Mouse (Mus musculus): ENCODE results near the gene Slc13a4. TPM values are rescaled to one million over a fixed set of nuclear protein-coding genes. Genes with fewer than 3 reads are reported as not detected.

Gene Slc13a4
- polyA plus RNA-seq, 1 experiment from 2014 or later, result 0.41 TPM

- Histone ChIP-seq H3K9me3 (ENCODE audit: low read length) (no peaks in the 10 kb centered on the region), H3K9ac (replicated peaks; ENCODE audit: low read length) (no peak overlapping the region), H3K4me3 (ENCODE audit: low read length) (no peak overlapping the region), H3K36me3 (ENCODE audit: insufficient read depth, low read length) (no peaks in the 10 kb centered on the region), H3K27ac (ENCODE audit: low read length) (peak overlapping the region; percentile 67), H3K4me1 (ENCODE audit: insufficient read depth, low read length) (peaks cover 9% of the 10 kb centered on the region), H3K4me2 (replicated peaks; ENCODE audit: low read depth, low read length) (no peak overlapping the region), H3K27me3 (ENCODE audit: insufficient read depth, low read length) (no peaks in the 10 kb centered on the region)
- WGBS, result 56% methylated on average over 7 of the region's 7 CpGs
- 0 out of 2 replicates have a peak, but pooled peaks have one; percentile 9 for ATAC-seq (ENCODE audit: low FRiP score, low TSS enrichment)
Measured at GRCm38 (mm10) chr6:35288920-35289319, 19.0 kb downstream of the Slc13a4 start.

- no peak overlapping the region for H3K4me3 ChIP-seq (ENCODE audit: low read length)
- H3K9ac ChIP-seq (replicated peaks; ENCODE audit: low read length), result no peak overlapping the region
- peaks cover 9% of the 10 kb centered on the region for H3K4me1 ChIP-seq (ENCODE audit: insufficient read depth, low read length)
- peak; percentile 77 for ATAC-seq (ENCODE audit: low FRiP score, low TSS enrichment)
- 51% methylated on average over 11 of the region's 11 CpGs for WGBS
- no peak overlapping the region for H3K4me2 ChIP-seq (replicated peaks; ENCODE audit: low read depth, low read length)
- peak overlapping the region; percentile 67 for H3K27ac ChIP-seq (ENCODE audit: low read length)
- no peaks in the 10 kb centered on the region for H3K9me3 ChIP-seq (ENCODE audit: low read length)
- no peaks in the 10 kb centered on the region for H3K36me3 ChIP-seq (ENCODE audit: insufficient read depth, low read length)
- no peaks in the 10 kb centered on the region for H3K27me3 ChIP-seq (ENCODE audit: insufficient read depth, low read length)
Measured at GRCm38 (mm10) chr6:35288114-35288761, 19.7 kb downstream of the Slc13a4 start.

- no peak for ATAC-seq (ENCODE audit: low FRiP score, low TSS enrichment)
- H3K27me3 ChIP-seq (ENCODE audit: insufficient read depth, low read length), result no peaks in the 10 kb centered on the region
- H3K27ac ChIP-seq (ENCODE audit: low read length), result no peak overlapping the region
- H3K36me3 ChIP-seq (ENCODE audit: insufficient read depth, low read length), result no peaks in the 10 kb centered on the region
- WGBS, result 75% methylated on average over 10 of the region's 10 CpGs
- no peaks in the 10 kb centered on the region for H3K4me1 ChIP-seq (ENCODE audit: insufficient read depth, low read length)
- no peak overlapping the region for H3K4me2 ChIP-seq (replicated peaks; ENCODE audit: low read depth, low read length)
- no peak overlapping the region for H3K4me3 ChIP-seq (ENCODE audit: low read length)
- no peak overlapping the region for H3K9ac ChIP-seq (replicated peaks; ENCODE audit: low read length)
- no peaks in the 10 kb centered on the region for H3K9me3 ChIP-seq (ENCODE audit: low read length)
Measured at GRCm38 (mm10) chr6:35279306-35279705, 28.6 kb downstream of the Slc13a4 start.

GRCm38 (mm10) chr6:35277903-35278587 is 29.9 kb downstream of the Slc13a4 start:
- Histone ChIP-seq H3K4me1 (ENCODE audit: insufficient read depth, low read length) (no peaks in the 10 kb centered on the region; the same call in 1 of the 2 replicates), H3K4me2 (replicated peaks; ENCODE audit: low read depth, low read length) (no peak overlapping the region), H3K9ac (replicated peaks; ENCODE audit: low read length) (no peak overlapping the region), H3K36me3 (ENCODE audit: insufficient read depth, low read length) (no peaks in the 10 kb centered on the region), H3K9me3 (ENCODE audit: low read length) (no peaks in the 10 kb centered on the region), H3K4me3 (ENCODE audit: low read length) (no peak overlapping the region), H3K27ac (ENCODE audit: low read length) (no peak overlapping the region), H3K27me3 (ENCODE audit: insufficient read depth, low read length) (no peaks in the 10 kb centered on the region)
- no peak for ATAC-seq (ENCODE audit: low FRiP score, low TSS enrichment)
- WGBS, result 48% methylated on average over 10 of the region's 10 CpGs

GRCm38 (mm10) chr6:35273391-35274082 is 34.4 kb downstream of the Slc13a4 start:
- 32% methylated on average over 11 of the region's 11 CpGs for WGBS
- Histone ChIP-seq H3K9me3 (ENCODE audit: low read length) (peaks cover 3% of the 10 kb centered on the region; the same call in 1 of the 2 replicates), H3K36me3 (ENCODE audit: insufficient read depth, low read length) (no peaks in the 10 kb centered on the region), H3K9ac (replicated peaks; ENCODE audit: low read length) (no peak overlapping the region), H3K27me3 (ENCODE audit: insufficient read depth, low read length) (no peaks in the 10 kb centered on the region), H3K27ac (ENCODE audit: low read length) (no peak overlapping the region; the same call in 1 of the 2 replicates), H3K4me3 (ENCODE audit: low read length) (no peak overlapping the region), H3K4me1 (ENCODE audit: insufficient read depth, low read length) (no peaks in the 10 kb centered on the region; the same call in 1 of the 2 replicates), H3K4me2 (replicated peaks; ENCODE audit: low read depth, low read length) (no peak overlapping the region)
- ATAC-seq (ENCODE audit: low FRiP score, low TSS enrichment), result peak; percentile 83

GRCm38 (mm10) chr6:35271868-35272765 is 35.8 kb downstream of the Slc13a4 start:
- no peaks in the 10 kb centered on the region for H3K27me3 ChIP-seq (ENCODE audit: insufficient read depth, low read length)
- H3K9ac ChIP-seq (replicated peaks; ENCODE audit: low read length), result no peak overlapping the region
- H3K4me1 ChIP-seq (ENCODE audit: insufficient read depth, low read length), result no peaks in the 10 kb centered on the region; the same call in 1 of the 2 replicates
- no peak overlapping the region for H3K4me3 ChIP-seq (ENCODE audit: low read length)
- 65% methylated on average over 20 of the region's 20 CpGs for WGBS
- H3K9me3 ChIP-seq (ENCODE audit: low read length), result peaks cover 3% of the 10 kb centered on the region; the same call in 1 of the 2 replicates
- peak; percentile 66 for ATAC-seq (ENCODE audit: low FRiP score, low TSS enrichment)
- no peak overlapping the region for H3K27ac ChIP-seq (ENCODE audit: low read length)
- H3K4me2 ChIP-seq (replicated peaks; ENCODE audit: low read depth, low read length), result no peak overlapping the region
- no peaks in the 10 kb centered on the region for H3K36me3 ChIP-seq (ENCODE audit: insufficient read depth, low read length)

- Histone ChIP-seq H3K4me1 (ENCODE audit: insufficient read depth, low read length) (no peaks in the 10 kb centered on the region; the same call in 1 of the 2 replicates), H3K9ac (replicated peaks; ENCODE audit: low read length) (no peak overlapping the region), H3K36me3 (ENCODE audit: insufficient read depth, low read length) (no peaks in the 10 kb centered on the region), H3K9me3 (ENCODE audit: low read length) (peaks cover 3% of the 10 kb centered on the region; the same call in 1 of the 2 replicates), H3K4me2 (replicated peaks; ENCODE audit: low read depth, low read length) (no peak overlapping the region), H3K27ac (ENCODE audit: low read length) (no peak overlapping the region), H3K4me3 (ENCODE audit: low read length) (no peak overlapping the region), H3K27me3 (ENCODE audit: insufficient read depth, low read length) (no peaks in the 10 kb centered on the region)
- no peak for ATAC-seq (ENCODE audit: low FRiP score, low TSS enrichment)
- 88% methylated on average over 12 of the region's 12 CpGs for WGBS
Measured at GRCm38 (mm10) chr6:35271094-35271855, 36.7 kb downstream of the Slc13a4 start.

- Histone ChIP-seq H3K9me3 (ENCODE audit: low read length) (peaks cover 3% of the 10 kb centered on the region; the same call in 1 of the 2 replicates), H3K27ac (ENCODE audit: low read length) (no peak overlapping the region), H3K27me3 (ENCODE audit: insufficient read depth, low read length) (no peaks in the 10 kb centered on the region), H3K36me3 (ENCODE audit: insufficient read depth, low read length) (no peaks in the 10 kb centered on the region), H3K9ac (replicated peaks; ENCODE audit: low read length) (no peak overlapping the region), H3K4me1 (ENCODE audit: insufficient read depth, low read length) (no peaks in the 10 kb centered on the region; the same call in 1 of the 2 replicates), H3K4me3 (ENCODE audit: low read length) (no peak overlapping the region), H3K4me2 (replicated peaks; ENCODE audit: low read depth, low read length) (no peak overlapping the region)
- WGBS, result 89% methylated on average over 13 of the region's 13 CpGs
- no peak for ATAC-seq (ENCODE audit: low FRiP score, low TSS enrichment)
Measured at GRCm38 (mm10) chr6:35269643-35270042, 38.3 kb downstream of the Slc13a4 start.
